Mouse (Mus musculus) embryo, embryonic 9.5 days (tissue): ENCODE results near the gene Zfp607b.

ENCODE experiments used
- DNase-seq: peaks from one replicate; pipeline ENCODE4 v3.0.0-alpha.2; 2017; ENCODE audit errors: extremely low spot score

The Zfp607b gene

DNA sequence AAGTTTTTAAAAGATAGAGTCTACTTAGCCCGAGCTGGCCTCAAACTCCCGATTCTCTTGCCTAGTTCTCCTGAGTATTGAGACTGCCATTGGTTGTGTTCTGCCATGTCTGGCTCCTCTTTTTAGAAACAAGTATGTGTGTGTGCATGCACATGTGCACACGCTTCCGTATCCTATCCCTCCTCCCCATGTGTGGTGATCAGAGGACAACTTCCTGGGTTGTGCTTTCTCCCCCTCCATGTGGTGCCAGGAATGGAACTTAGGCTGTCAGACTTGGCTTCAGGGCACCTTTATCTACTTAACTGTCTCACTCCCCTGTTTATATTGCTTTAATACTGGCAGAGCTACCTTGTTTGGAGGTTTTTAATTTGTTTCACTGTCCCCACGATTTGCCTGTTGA lies 3.9 kb upstream of the Zfp607b start:
- DNase-seq = no peak

GRCm38 (mm10) chr7:27685681-27686080 lies 3.5 kb upstream of the Zfp607b start:
- DNase-seq = peak; percentile 46

- no peak for DNase-seq
These were observed 2.1 kb upstream of the Zfp607b start for GRCm38 (mm10) chr7:27687043-27687442.

GRCm38 (mm10) chr7:27687836-27688235 lies 1.3 kb upstream of the Zfp607b start:
- no peak for DNase-seq

GRCm38 (mm10) chr7:27688246-27688788 lies 823 bp upstream of the Zfp607b start:
- DNase-seq = no peak

DNA sequence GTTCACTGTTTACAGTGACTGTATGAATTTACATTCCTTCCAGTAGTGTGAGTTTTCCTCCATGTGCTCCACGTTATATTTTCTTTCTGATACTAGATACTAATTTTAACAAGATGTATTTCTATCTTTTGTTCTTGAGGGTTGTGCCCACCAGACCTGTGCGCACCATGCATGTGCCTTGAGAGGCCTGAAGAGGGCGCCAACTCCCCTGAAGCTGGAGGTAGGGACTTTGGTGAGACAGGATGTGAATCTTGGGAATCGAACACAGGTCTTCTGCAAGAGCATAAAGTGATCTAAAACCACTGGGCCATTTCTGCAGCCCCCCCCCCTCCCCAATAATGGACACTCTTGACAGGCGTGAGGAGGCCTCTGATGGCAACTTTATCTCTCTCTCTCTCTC lies 1.9 kb downstream of the Zfp607b start:
- DNase-seq = peak; percentile 19

- DNase-seq = no peak
These were observed 7.6 kb downstream of the Zfp607b start for GRCm38 (mm10) chr7:27696711-27697110.

DNA sequence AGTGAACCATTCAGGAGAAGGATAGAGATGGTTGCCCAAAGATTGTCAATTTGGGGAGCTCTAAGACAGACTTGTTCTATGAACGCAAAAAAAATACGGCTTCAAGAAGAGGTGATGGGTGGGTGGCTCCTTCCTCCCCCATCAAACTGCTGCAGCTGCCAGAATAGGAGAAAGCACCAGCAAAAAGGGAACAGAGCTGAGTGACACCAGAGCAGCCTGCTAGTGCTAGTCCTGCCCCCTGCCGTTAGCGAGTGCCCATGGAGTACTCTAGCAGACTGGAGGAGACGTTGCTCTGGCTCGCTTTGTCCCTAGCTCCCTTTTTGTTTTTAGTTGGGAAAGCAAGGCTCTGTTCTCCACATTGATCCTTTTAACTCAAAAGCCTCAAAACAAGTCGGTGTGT lies 21.3 kb downstream of the Zfp607b start:
- no peak for DNase-seq

GRCm38 (mm10) chr7:27721951-27722350 lies 32.8 kb downstream of the Zfp607b start:
- DNase-seq = no peak

DNA sequence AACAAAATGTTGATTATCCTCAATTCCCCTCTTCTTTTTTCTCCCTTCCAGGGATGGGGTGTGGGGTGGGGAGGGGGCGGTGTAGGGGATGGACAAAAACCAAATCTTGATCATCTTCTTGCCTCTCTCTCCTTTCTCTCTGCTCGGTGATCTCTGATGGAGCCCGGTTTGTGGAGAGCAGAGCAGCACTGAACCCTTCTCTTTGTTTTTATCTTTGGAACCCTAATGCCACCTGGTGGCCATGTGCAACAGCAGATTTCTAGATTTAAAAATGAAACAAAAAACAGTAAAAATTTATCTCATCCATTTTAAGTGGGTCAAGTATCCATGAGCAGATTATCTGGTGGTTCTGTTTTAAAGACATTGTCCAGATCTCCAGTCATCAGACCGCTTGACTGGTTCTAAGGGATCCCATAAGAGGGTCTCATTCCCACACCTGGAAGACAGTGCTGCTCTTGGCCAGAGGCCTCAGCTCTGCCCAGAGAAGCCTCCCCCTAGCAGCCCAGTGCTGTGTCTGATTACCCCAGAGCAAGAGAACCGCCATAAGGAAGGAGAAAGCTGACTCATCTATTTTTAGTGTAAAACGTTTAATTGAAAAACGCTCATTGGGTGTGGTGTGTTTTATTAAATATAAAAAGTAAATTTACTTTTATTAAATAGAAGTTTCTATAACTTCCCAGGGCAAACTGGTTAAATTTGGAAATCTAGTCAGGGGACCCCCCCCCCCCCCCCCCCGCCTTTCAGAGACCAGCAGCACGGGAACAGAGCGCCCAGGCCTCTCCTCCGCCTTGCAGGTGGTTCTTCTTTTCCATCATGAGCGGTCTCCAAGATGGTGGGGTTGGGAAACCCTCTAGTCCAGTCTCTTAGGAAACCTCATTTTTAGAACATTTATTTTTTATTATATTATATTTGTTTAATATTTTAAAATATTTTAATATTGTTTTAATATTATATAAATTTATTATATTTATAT lies 36.7 kb downstream of the Zfp607b start:
- DNase-seq = peak; percentile 58

DNA sequence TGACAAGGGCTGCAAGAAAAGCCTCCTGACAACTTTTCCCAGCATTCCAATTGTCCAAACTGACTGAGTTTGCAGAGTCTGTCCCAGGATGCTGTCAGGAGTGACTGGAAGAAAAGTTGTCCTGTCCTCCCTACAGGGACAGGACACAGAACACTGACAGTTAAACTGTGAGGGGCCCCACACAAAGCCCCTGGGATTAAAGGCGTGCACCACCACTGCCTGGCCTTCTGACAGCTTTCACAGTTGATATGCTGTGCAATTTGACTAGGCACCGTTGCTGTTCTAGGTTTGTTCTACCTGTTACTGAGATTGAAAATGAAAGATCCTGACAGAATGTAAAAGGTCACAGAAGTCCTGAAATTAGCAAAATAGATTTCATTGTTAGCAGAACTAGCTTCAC lies 38.3 kb downstream of the Zfp607b start:
- DNase-seq = no peak

DNA sequence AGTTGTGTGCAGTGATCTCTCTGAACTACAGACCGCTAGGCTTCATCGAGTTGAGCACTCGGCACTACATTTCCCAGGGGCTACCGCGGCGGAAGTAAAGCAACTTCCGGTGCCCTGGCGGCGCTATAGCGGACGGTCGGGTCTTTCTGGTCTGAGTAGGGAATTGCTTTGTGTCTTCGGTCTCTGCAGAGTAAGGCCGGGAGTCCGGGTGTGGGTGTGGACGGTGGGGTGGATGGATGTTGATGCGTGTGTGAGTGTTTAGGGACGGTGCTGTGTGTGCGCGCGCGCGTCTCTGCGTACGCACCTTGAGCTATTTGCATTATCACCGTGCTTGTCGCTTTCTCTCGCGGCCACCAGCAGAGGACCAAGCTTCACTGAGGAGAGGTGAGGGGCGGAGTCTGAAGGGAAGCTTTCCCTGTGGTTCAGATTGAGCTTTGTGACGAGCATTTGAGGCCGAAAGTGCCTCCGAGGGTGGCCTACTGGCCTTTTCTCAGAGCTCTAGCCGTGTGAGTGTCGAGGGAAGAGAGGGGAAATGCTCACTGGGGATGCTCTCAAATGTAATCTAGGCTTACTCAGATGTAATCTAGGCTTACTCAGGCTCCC lies 42.2 kb downstream of the Zfp607b start, which contains the start of gene Zfp60:
TSS of gene Zfp60 (plus strand) at position 109 of the 603 bp plus-strand sequence.
- DNase-seq = peak; percentile 90

DNA sequence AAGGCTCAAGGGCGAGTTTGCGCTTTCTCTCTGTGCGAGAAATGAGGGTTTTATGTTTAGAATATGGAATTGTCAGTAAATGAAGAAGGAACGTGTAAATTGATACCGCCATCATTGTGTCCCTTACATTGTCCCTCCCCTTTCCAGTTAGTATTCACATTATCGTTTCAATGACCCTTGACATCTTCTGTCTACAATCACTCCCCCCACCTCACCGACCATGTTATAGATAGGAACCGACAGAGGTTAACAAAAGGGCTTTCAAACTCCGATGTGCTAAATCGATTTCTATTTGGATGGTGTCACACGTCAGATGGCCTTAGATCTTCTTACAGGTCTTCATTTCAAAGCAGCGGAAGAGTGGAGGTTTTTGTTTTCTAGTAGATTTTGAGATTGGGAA lies 42.8 kb downstream of the Zfp607b start:
- DNase-seq = peak; percentile 30

DNA sequence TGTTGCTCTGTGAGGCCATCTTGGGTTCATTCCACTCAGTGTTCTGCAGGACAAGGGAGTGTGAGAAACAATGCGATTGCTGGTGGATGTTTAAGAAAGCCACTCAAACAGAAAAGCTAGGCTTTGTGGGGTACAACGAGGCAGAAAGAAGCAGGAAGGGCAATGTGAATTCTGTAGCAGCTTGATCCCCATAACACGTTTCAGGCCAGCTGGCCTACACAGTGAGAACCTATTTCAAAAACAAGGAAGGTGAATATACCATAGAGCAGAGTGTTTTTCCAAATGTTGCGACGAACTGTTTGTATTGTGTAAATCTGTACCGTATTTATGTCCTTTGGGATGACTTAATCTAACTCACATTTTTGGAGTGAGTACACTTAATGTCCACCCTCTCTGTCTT lies 43.4 kb downstream of the Zfp607b start:
- DNase-seq = no peak

DNA sequence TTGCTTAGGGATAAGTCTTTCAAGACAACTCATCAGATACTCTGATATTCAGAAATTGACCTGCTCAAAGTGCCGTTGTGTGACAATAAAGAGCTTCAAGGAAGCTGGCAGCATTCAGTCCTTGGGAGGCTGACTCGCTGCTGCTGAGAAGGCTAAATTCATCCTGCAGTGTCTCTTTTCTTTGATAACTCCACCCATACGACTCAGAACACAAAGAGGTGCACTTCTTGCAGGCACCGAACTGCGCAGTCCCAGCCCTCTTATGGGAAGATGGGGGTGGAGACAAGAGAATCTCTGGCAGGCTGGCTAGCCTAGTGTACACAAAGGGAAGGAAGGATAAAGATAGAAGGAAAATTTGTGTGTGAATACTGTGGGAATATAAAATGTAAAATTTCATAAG lies 46.3 kb downstream of the Zfp607b start:
- DNase-seq = no peak
